Mouse (Mus musculus) testis, adult 2 months (tissue): Measurements from ENCODE around the gene Slc48a1. TPM values are rescaled to one million over a fixed set of nuclear protein-coding genes. Genes with fewer than 3 reads are reported as not detected.

Experiments
- H3K27ac ChIP-seq: fragments of 200-500 bp; 2 replicates; pipeline ENCODE4 v1.5.1; 2012; ENCODE audit warnings: low read depth, low read length; ENCODE audit not compliant: control insufficient read depth, insufficient read depth
- H3K27me3 ChIP-seq: fragments of 200-500 bp; 2 replicates; pipeline ENCODE4 v1.6.1; 2012; ENCODE audit warnings: mild to moderate bottlenecking, low read length, moderate library complexity; ENCODE audit not compliant: control insufficient read depth, insufficient read depth
- H3K36me3 ChIP-seq: fragments of 200-500 bp; 2 replicates; pipeline ENCODE4 v1.6.1; 2012; ENCODE audit warnings: mild to moderate bottlenecking, low read length; ENCODE audit not compliant: control insufficient read depth, insufficient read depth
- H3K4me1 ChIP-seq: fragments of 200-500 bp; 2 replicates; pipeline ENCODE4 v1.6.1; 2012; ENCODE audit warnings: low read length; ENCODE audit not compliant: control insufficient read depth, insufficient read depth
- H3K4me3 ChIP-seq: fragments of 200-500 bp; 2 replicates; pipeline ENCODE4 v1.5.1; 2012; ENCODE audit warnings: low read depth, mild to moderate bottlenecking, low read length, moderate library complexity, mixed read lengths; ENCODE audit not compliant: control insufficient read depth
- CTCF ChIP-seq: fragments of 200-500 bp; IDR thresholded peaks from 2 replicates; pipeline ENCODE4 v1.5.1; 2012; ENCODE audit warnings: low read depth, mild to moderate bottlenecking, inconsistent platforms, low read length, moderate library complexity; ENCODE audit not compliant: control insufficient read depth, insufficient read depth, insufficient replicate concordance
- POLR2A ChIP-seq: fragments of 200-500 bp; IDR thresholded peaks from 2 replicates; pipeline ENCODE4 v1.6.1; 2012; ENCODE audit warnings: low read depth, mild to moderate bottlenecking, inconsistent platforms, low read length, moderate library complexity; ENCODE audit not compliant: control insufficient read depth
- polyA plus RNA-seq: library from polyadenylated mRNA; depleted of rRNA; stranded (reverse); fragments of >200 nt; gene quantifications from 2 replicates; pipeline ENCODE4 v1.2.3, GENCODE M21; 2012

Gene Slc48a1
- polyA plus RNA-seq, 1 experiment: 17.0 TPM

DNA sequence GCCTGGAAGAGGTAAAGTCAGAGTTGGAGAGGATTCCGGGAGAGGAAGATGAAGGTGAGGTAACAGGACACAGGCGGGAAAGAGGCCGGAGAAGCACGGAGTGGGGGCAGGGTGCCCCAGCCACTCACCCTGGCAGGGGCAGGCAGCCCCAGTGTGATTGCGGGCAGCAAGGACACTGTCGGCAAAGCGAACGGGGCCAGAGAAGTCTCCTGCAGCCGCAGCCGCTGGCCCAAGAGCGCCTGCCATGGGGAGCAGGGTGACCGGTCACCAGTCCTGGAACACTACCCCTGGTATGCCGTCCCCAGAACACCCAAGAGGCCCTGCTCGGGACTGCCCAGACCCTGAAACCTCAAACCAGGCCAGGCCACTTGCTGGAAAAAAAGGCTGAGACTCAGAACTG, 30.2 kb downstream of the Slc48a1 start:
- TF ChIP-seq POLR2A (no peak), CTCF (no peak)
- Histone ChIP-seq H3K36me3 (no peaks in the 10 kb centered on the region), H3K4me1 (peaks cover 7% of the 10 kb centered on the region), H3K4me3 (no peak overlapping the region), H3K27ac (no peak overlapping the region), H3K27me3 (no peaks in the 10 kb centered on the region)

DNA sequence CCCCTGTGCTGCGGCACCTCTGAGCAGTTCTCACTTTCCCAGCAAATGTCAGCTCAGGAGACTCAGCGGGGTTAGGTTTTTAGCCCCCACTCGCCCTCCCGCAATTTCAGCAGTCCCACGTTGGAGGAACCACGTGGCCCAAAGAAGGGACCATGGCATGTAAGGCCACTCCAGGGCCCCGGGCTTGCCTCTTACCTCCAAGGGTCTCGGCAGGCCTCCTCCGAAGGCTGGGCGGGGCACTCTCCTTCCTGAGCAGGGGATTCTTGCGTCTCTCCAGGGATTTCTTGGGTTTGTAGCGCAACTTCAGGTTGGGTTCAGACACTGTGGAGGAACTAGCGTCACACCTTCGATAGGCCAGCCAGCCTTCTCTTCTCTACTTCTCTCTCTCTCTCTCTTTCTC, 30.9 kb downstream of the Slc48a1 start:
- Histone ChIP-seq H3K4me3 (no peak overlapping the region), H3K36me3 (no peaks in the 10 kb centered on the region), H3K27me3 (no peaks in the 10 kb centered on the region), H3K27ac (no peak overlapping the region), H3K4me1 (peaks cover 7% of the 10 kb centered on the region)
- TF ChIP-seq CTCF (no peak), POLR2A (no peak)

DNA sequence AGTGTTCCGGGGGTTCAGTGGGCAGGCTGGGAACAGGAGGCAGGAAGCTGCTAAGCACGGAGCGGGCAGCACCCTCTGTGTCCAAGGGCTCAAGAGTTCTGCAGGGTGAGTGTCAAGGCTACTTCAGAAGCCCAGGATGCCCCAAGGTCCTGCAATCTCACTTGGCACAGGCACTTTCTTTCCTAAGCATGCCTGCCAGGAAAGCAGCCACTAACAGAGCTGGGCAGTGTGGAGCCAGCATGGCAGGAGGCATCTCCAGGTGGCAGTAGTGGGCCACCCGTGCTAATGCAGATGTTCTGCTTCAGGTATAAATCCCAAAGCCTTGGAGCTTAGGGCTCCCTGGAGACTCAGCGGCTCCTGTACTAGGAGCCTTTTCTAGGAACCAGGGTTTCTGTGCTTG, 31.6 kb downstream of the Slc48a1 start:
- H3K36me3 ChIP-seq: no peaks in the 10 kb centered on the region
- H3K27me3 ChIP-seq: no peaks in the 10 kb centered on the region
- H3K4me1 ChIP-seq: peaks cover 7% of the 10 kb centered on the region
- TF ChIP-seq POLR2A (no peak), CTCF (peak; percentile 38; the same call in 1 of the 2 replicates)
- no peak overlapping the region for H3K27ac ChIP-seq
- H3K4me3 ChIP-seq: no peak overlapping the region

DNA sequence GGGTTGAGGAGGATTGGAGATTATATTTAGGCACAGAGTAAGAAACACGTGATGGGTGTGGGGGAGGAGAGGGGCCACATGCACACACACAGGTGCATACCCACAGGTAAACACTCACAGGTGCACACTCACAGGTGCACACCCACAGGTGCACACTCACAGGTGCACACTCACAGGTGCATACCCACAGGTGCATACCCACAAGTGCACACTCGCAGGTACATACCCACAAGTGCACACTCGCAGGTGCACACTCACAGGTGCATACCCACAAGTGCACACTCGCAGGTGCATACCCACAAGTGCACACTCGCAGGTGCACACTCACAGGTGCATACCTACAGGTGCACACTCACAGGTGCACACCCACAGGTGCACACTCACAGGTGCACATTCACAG, 32.1 kb downstream of the Slc48a1 start:
- H3K4me1 ChIP-seq: peaks cover 7% of the 10 kb centered on the region
- TF ChIP-seq POLR2A (no peak), CTCF (no peak)
- no peak overlapping the region for H3K4me3 ChIP-seq
- no peaks in the 10 kb centered on the region for H3K36me3 ChIP-seq
- H3K27ac ChIP-seq: no peak overlapping the region
- no peaks in the 10 kb centered on the region for H3K27me3 ChIP-seq

DNA sequence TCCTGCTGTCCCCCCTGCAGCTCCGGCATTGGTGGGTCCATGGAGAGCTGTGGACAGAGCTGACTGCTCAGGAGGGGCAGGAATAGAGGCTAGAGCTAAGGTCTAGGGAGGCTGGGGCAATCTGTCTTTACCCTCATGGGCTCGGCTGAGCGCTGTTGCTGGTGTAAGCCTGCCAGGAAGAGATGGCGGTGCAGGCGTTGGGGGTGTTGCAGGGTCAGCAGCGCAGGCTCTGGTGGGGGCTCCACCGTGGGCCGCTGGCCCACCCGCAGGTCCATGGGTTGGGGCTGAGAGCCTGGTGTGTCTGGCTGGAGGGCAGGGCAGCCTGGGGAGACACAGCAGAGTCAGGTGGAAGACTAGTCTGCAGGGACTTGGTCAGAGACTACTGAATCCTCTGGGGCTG, 33.0 kb downstream of the Slc48a1 start:
- H3K36me3 ChIP-seq: no peaks in the 10 kb centered on the region
- no peaks in the 10 kb centered on the region for H3K27me3 ChIP-seq
- no peak overlapping the region for H3K4me3 ChIP-seq
- peaks cover 7% of the 10 kb centered on the region for H3K4me1 ChIP-seq
- H3K27ac ChIP-seq: no peak overlapping the region
- TF ChIP-seq CTCF (no peak), POLR2A (no peak)

DNA sequence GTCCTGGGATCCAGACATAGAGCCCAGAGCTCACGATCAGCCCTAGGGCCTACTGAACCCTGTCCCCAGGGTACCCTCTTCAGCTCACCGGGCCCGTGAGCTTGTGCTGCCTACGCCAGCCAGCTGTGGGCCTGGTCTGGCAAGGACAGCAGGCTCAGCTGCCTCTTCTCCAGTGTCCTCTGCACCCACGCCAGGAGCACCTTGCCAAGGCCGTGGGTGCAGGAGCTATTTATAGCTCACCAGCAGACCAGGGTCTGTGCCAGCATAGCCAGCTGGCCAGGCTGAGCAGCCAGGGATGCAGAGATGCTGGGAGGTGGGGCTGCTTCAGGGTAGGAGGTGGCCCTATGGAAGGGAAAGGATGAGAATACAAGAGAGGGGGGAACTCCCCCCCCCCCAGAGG, 33.8 kb downstream of the Slc48a1 start:
- Histone ChIP-seq H3K4me3 (no peak overlapping the region), H3K27me3 (no peaks in the 10 kb centered on the region), H3K27ac (peak overlapping the region; percentile 26; the same call in 1 of the 2 replicates), H3K4me1 (peaks cover 7% of the 10 kb centered on the region), H3K36me3 (no peaks in the 10 kb centered on the region)
- TF ChIP-seq POLR2A (no peak), CTCF (no peak)

DNA sequence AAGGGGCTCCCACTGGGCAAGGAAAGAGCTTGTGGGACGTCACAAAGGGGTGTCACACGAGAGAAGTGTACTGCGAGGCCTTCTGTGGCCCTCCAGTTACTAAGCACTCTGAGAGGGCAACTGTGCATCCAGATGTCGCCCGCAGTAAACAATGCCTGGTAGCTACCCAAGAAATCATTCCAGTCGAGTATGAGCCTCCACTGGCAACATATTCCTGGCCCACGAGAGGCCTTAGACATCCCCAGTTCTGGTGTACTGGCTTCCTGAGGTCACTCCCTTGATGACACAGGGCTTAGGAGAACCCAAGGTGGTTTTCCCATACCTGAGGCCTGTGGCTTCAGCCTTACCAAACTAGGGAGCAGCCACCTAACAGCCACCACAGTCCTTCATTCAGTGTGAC, 34.6 kb downstream of the Slc48a1 start:
- H3K27me3 ChIP-seq: no peaks in the 10 kb centered on the region
- H3K27ac ChIP-seq: no peak overlapping the region
- no peaks in the 10 kb centered on the region for H3K36me3 ChIP-seq
- H3K4me3 ChIP-seq: no peak overlapping the region
- peaks cover 7% of the 10 kb centered on the region for H3K4me1 ChIP-seq
- TF ChIP-seq CTCF (no peak), POLR2A (no peak)
